Mouse (Mus musculus): ENCODE measurements around the gene Cd300lb.

- 0 out of 2 replicates have a peak, but pooled peaks have one; percentile 11 for TF ChIP-seq POLR2A (IDR thresholded peaks at IDR 0.05; ENCODE audit: borderline replicate concordance, low read depth, low read length)
- no peak for TF ChIP-seq CTCF (IDR thresholded peaks at IDR 0.05; ENCODE audit: low read depth, low read length)
Observed at GRCm38 (mm10) chr11:114896085-114896484, 38.1 kb downstream of the Cd300lb start.

Measured in bone marrow macrophage, adult 2 months (primary cell).